Mouse (Mus musculus) thymus, postnatal 36 days (tissue): ENCODE data around the gene Atp1a4.

Experiments
- DNase-seq, 2 experiments: peaks; one replicate each; pipeline ENCODE4 v3.0.0; 2022; ENCODE audit warnings: mixed read lengths in 2 of 2

The Atp1a4 gene

GRCm38 (mm10) chr1:172192217-172192616 is 66.0 kb downstream of the Atp1a4 start:
- no peak for DNase-seq

- no peak for DNase-seq
Observed at GRCm38 (mm10) chr1:172191578-172191977, 66.6 kb downstream of the Atp1a4 start.

GRCm38 (mm10) chr1:172188891-172189290 is 69.3 kb downstream of the Atp1a4 start:
- no peak for DNase-seq

GRCm38 (mm10) chr1:172186401-172187289 is 71.6 kb downstream of the Atp1a4 start:
- no peak for DNase-seq

- DNase-seq, result no peak
Observed at GRCm38 (mm10) chr1:172183915-172184314, 74.3 kb downstream of the Atp1a4 start.

- DNase-seq, result no peak
Observed at GRCm38 (mm10) chr1:172183056-172183455, 75.2 kb downstream of the Atp1a4 start.

GRCm38 (mm10) chr1:172181777-172182176 is 76.4 kb downstream of the Atp1a4 start:
- no peak for DNase-seq

GRCm38 (mm10) chr1:172180881-172181280 is 77.3 kb downstream of the Atp1a4 start:
- no peak for DNase-seq

GRCm38 (mm10) chr1:172179102-172179501 is 79.1 kb downstream of the Atp1a4 start:
- no peak for DNase-seq

- no peak for DNase-seq
Observed at GRCm38 (mm10) chr1:172177791-172178190, 80.4 kb downstream of the Atp1a4 start.
